Mouse (Mus musculus) mouse trophoblast stem cell (cell line): ENCODE measurements around the gene Defb19.

Experiments used
- in situ Hi-C, 2 experiments: fragments of 300-500 bp; cut with MseI, MboI; formaldehyde crosslinking; loops; 2 replicates in 1 of 2; 3 replicates in 1 of 2; pipeline ENCODE4 v1.15.1; 2025

The Defb19 gene

GRCm38 (mm10) chr2:152586926-152587560, 6.9 kb upstream of the Defb19 start:
- in situ Hi-C loops = no loop called here

- in situ Hi-C loops = no loop called here
These were observed 500 bp upstream of the Defb19 start for GRCm38 (mm10) chr2:152580612-152581011.

- in situ Hi-C loops = no loop called here
These were observed 6.6 kb downstream of the Defb19 start for GRCm38 (mm10) chr2:152573484-152573883.

- in situ Hi-C loops = no loop called here
These were observed 7.9 kb downstream of the Defb19 start, which contains the start of gene Defb21 for GRCm38 (mm10) chr2:152572114-152572794. Gene Defb21, plus strand, starts transcription at chr2:152572744.

GRCm38 (mm10) chr2:152570313-152570712, 9.8 kb downstream of the Defb19 start:
- in situ Hi-C loops = no loop called here

GRCm38 (mm10) chr2:152569881-152570280, 10.2 kb downstream of the Defb19 start:
- in situ Hi-C loops = no loop called here

GRCm38 (mm10) chr2:152569038-152569437, 11.1 kb downstream of the Defb19 start, which contains the start of gene Gm17416:
Gene Gm17416, plus strand, starts transcription at chr2:152569338.
- in situ Hi-C loops = no loop called here

- in situ Hi-C loops = no loop called here
These were observed 23.5 kb downstream of the Defb19 start for GRCm38 (mm10) chr2:152556655-152557054.

GRCm38 (mm10) chr2:152553774-152554423, 26.2 kb downstream of the Defb19 start:
- in situ Hi-C loops = no loop called here

GRCm38 (mm10) chr2:152548124-152548523, 32.0 kb downstream of the Defb19 start:
- in situ Hi-C loops = no loop called here

- in situ Hi-C loops = no loop called here
These were observed 35.4 kb downstream of the Defb19 start for GRCm38 (mm10) chr2:152544691-152545090.

- in situ Hi-C loops = no loop called here
These were observed 36.6 kb downstream of the Defb19 start for GRCm38 (mm10) chr2:152543478-152543877.

GRCm38 (mm10) chr2:152542897-152543296, 37.2 kb downstream of the Defb19 start:
- in situ Hi-C loops = no loop called here

- in situ Hi-C loops = no loop called here
These were observed 38.1 kb downstream of the Defb19 start for GRCm38 (mm10) chr2:152541979-152542378.

- in situ Hi-C loops = no loop called here
These were observed 40.0 kb downstream of the Defb19 start, which contains the start of gene Defb29 for GRCm38 (mm10) chr2:152539944-152540710. Gene Defb29, minus strand, starts transcription at chr2:152540098.
